Mouse (Mus musculus) liver, embryonic 15.5 days (tissue): ENCODE measurements around the gene Ccnb2. TPM values are rescaled to one million over a fixed set of nuclear protein-coding genes. Genes with fewer than 3 reads are reported as not detected.

ENCODE experiments used
- ATAC-seq: fragments of 200-750 bp; cut with Nextera tagmentation; 2 replicates; pipeline ENCODE4 v1.8.0; 2017; ENCODE audit warnings: moderate number of reproducible peaks, mild to moderate bottlenecking, moderate library complexity; ENCODE audit not compliant: insufficient read depth
- H3K27ac ChIP-seq: fragments of 300-500 bp; sonication (generic); replicated peaks from 2 replicates; pipeline ENCODE4 v1.5.1; 2015; ENCODE audit warnings: mild to moderate bottlenecking, inconsistent platforms
- H3K27me3 ChIP-seq: fragments of 300-500 bp; sonication (generic); 2 replicates; pipeline ENCODE4 v1.6.1; 2015; ENCODE audit warnings: mild to moderate bottlenecking, inconsistent platforms
- H3K36me3 ChIP-seq: fragments of 300-500 bp; sonication (generic); replicated peaks from 2 replicates; pipeline ENCODE4 v1.6.1; 2015; ENCODE audit warnings: moderate library complexity, mild to moderate bottlenecking, inconsistent platforms
- H3K4me1 ChIP-seq: fragments of 300-500 bp; sonication (generic); replicated peaks from 2 replicates; pipeline ENCODE4 v1.6.1; 2015; ENCODE audit warnings: inconsistent platforms
- H3K4me2 ChIP-seq: fragments of 300-500 bp; sonication (generic); 2 replicates; pipeline ENCODE4 v1.6.1; 2015; ENCODE audit warnings: moderate library complexity, mild to moderate bottlenecking, inconsistent platforms
- H3K4me3 ChIP-seq: fragments of 300-500 bp; sonication (generic); replicated peaks from 2 replicates; pipeline ENCODE4 v1.5.1; 2015; ENCODE audit warnings: mild to moderate bottlenecking, inconsistent platforms
- H3K9ac ChIP-seq: fragments of 300-500 bp; sonication (generic); 2 replicates; pipeline ENCODE4 v1.6.1; 2015; ENCODE audit warnings: moderate library complexity, mild to moderate bottlenecking, inconsistent platforms
- H3K9me3 ChIP-seq: fragments of 300-500 bp; sonication (generic); replicated peaks from 2 replicates; pipeline ENCODE4 v1.6.1; 2016; ENCODE audit warnings: inconsistent platforms
- WGBS: fragments of 180-500 bp; shearing (Covaris S2); methylation state at CpG from one replicate; pipeline ENCODE4 v1.1.7; 2015; ENCODE audit warnings: mixed read lengths; ENCODE audit not compliant: insufficient replicate concordance; 5-methylcytosine and 5-hydroxymethylcytosine counted together
- polyA plus RNA-seq: library from polyadenylated mRNA; unstranded; fragments of >200 nt; fragmentation: Nextera tagmentation; extraction: Ambion mirVana; gene quantifications from 2 replicates; pipeline ENCODE4 v1.2.1, GENCODE M21; 2015

Ccnb2 gene
- polyA plus RNA-seq, 1 experiment from 2014 or later = 219 TPM

GRCm38 (mm10) chr9:70384494-70384893 lies 36.9 kb downstream of the Ccnb2 start:
- Histone ChIP-seq H3K9me3 (no peaks in the 10 kb centered on the region), H3K27me3 (no peaks in the 10 kb centered on the region), H3K4me3 (no peak overlapping the region), H3K27ac (no peak overlapping the region), H3K4me1 (peaks cover 24% of the 10 kb centered on the region), H3K36me3 (no peaks in the 10 kb centered on the region), H3K4me2 (no peak overlapping the region), H3K9ac (no peak overlapping the region)
- WGBS = 66% methylated on average over 4 of the region's 4 CpGs
- ATAC-seq = no peak

DNA sequence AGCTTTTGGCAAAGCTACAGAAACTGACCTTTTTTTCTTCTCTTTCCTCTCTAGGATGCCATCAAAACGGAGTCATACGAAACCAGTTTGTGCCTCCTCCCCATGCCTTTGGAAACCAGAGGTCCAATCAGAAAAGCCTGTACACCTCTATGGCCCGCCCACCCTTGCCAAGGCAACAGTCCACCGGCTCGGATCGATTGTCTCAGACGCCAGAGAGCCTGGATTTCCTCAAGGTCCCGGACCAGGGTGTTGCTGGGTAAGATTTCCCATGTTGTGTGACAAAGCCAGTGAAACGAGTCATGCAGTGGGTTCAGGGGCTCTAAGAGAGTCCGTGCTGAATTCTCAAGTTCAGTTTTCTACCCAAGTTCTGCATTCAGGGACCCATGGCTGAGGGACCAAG lies 37.6 kb downstream of the Ccnb2 start:
- 62% methylated on average over 10 of the region's 10 CpGs for WGBS
- Histone ChIP-seq H3K9me3 (no peaks in the 10 kb centered on the region), H3K4me3 (no peak overlapping the region), H3K4me1 (peaks cover 24% of the 10 kb centered on the region), H3K9ac (no peak overlapping the region), H3K4me2 (no peak overlapping the region), H3K27ac (no peak overlapping the region), H3K27me3 (no peaks in the 10 kb centered on the region), H3K36me3 (no peaks in the 10 kb centered on the region)
- ATAC-seq = no peak

GRCm38 (mm10) chr9:70382091-70382490 lies 39.3 kb downstream of the Ccnb2 start:
- H3K36me3 ChIP-seq = peaks cover 4% of the 10 kb centered on the region; the same call in 1 of the 2 replicates
- no peaks in the 10 kb centered on the region for H3K9me3 ChIP-seq
- peak overlapping the region; percentile 13; the same call in 1 of the 2 replicates for H3K4me2 ChIP-seq
- H3K27ac ChIP-seq = no peak overlapping the region
- no peak overlapping the region for H3K4me3 ChIP-seq
- no peak overlapping the region for H3K9ac ChIP-seq
- WGBS = 32% methylated on average over 12 of the region's 12 CpGs
- no peaks in the 10 kb centered on the region for H3K27me3 ChIP-seq
- ATAC-seq = no peak
- H3K4me1 ChIP-seq = peaks cover 24% of the 10 kb centered on the region

- ATAC-seq = no peak
- Histone ChIP-seq H3K9ac (no peak overlapping the region), H3K27ac (no peak overlapping the region), H3K4me2 (no peak overlapping the region), H3K9me3 (no peaks in the 10 kb centered on the region), H3K27me3 (no peaks in the 10 kb centered on the region), H3K4me1 (peaks cover 5% of the 10 kb centered on the region), H3K36me3 (peaks cover 4% of the 10 kb centered on the region; the same call in 1 of the 2 replicates), H3K4me3 (no peak overlapping the region)
- 70% methylated on average over 7 of the region's 7 CpGs for WGBS
These were observed 41.6 kb downstream of the Ccnb2 start for GRCm38 (mm10) chr9:70379502-70380467.

GRCm38 (mm10) chr9:70371638-70372037 lies 49.7 kb downstream of the Ccnb2 start:
- 49% methylated on average over 5 of the region's 5 CpGs for whole genome bisulfite sequencing
- H3K4me3 ChIP-seq = no peak overlapping the region

GRCm38 (mm10) chr9:70366898-70367297 lies 54.4 kb downstream of the Ccnb2 start:
- WGBS = 39% methylated on average over 6 of the region's 6 CpGs

More at GRCm38 (mm10) chr9:70371638-70372037, 49.7 kb downstream of the Ccnb2 start:
- ATAC-seq = no peak
- Histone ChIP-seq H3K36me3 (peaks cover 10% of the 10 kb centered on the region; the same call in 1 of the 2 replicates), H3K4me2 (no peak overlapping the region), H3K27ac (no peak overlapping the region), H3K4me1 (no peaks in the 10 kb centered on the region), H3K27me3 (no peaks in the 10 kb centered on the region), H3K9me3 (no peaks in the 10 kb centered on the region), H3K9ac (no peak overlapping the region)

DNA sequence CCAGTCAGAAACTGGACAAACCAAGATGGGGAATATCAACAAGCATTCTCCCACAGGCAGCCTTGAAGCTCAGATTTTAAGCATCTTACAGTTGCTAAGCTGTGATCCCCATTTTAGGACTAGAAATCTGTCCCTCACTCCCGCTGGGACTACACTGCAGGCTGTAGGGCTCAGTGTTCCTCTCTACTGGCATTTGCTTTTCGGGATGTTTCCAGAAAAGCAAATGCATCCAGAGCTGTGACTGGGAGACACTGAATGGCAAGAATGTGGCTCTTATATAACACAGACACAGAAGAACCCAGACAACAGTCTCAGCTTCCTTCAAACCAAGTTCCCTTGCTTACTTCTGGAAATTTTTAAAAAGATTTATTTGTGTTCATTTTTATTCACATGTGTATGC lies 55.4 kb downstream of the Ccnb2 start:
- Histone ChIP-seq H3K4me2 (no peak overlapping the region), H3K4me1 (no peaks in the 10 kb centered on the region), H3K27ac (no peak overlapping the region), H3K9ac (no peak overlapping the region), H3K9me3 (no peaks in the 10 kb centered on the region), H3K36me3 (peaks cover 10% of the 10 kb centered on the region; the same call in 1 of the 2 replicates), H3K27me3 (no peaks in the 10 kb centered on the region), H3K4me3 (no peak overlapping the region)
- ATAC-seq = no peak
- WGBS = 65% methylated on average over 2 of the region's 2 CpGs

More at GRCm38 (mm10) chr9:70366898-70367297, 54.4 kb downstream of the Ccnb2 start:
- no peaks in the 10 kb centered on the region for H3K4me1 ChIP-seq
- H3K36me3 ChIP-seq = peaks cover 10% of the 10 kb centered on the region; the same call in 1 of the 2 replicates
- H3K27me3 ChIP-seq = no peaks in the 10 kb centered on the region
- no peak overlapping the region for H3K4me2 ChIP-seq
- no peak overlapping the region for H3K4me3 ChIP-seq
- H3K9ac ChIP-seq = no peak overlapping the region
- no peaks in the 10 kb centered on the region for H3K9me3 ChIP-seq
- no peak overlapping the region for H3K27ac ChIP-seq
- ATAC-seq = no peak

DNA sequence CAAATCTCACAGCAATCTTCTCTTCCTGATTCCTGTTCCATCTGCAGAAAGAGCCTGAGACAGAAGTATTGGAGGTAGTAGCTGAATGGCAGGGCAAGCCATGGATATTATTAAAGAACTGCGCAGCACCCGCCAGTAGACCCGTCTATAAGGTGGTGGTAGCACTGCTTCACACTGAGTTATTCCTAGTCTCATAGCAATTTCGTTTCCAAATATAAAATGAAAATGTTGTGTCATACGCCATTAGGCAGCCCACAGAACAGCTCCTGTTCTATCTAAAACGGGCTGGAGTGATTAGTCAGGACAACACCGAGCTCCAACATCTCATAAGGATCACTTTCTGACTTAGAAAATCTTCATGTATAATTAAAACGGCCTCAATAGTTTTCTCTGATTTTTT lies 56.6 kb downstream of the Ccnb2 start:
- ATAC-seq = no peak
- WGBS = 72% methylated on average over 8 of the region's 8 CpGs
- no peaks in the 10 kb centered on the region for H3K27me3 ChIP-seq
- H3K27ac ChIP-seq = no peak overlapping the region
- no peak overlapping the region for H3K4me3 ChIP-seq
- H3K36me3 ChIP-seq = peaks cover 10% of the 10 kb centered on the region; the same call in 1 of the 2 replicates
- no peaks in the 10 kb centered on the region for H3K4me1 ChIP-seq
- no peaks in the 10 kb centered on the region for H3K9me3 ChIP-seq
- H3K4me2 ChIP-seq = no peak overlapping the region
- H3K9ac ChIP-seq = no peak overlapping the region

GRCm38 (mm10) chr9:70359402-70360131 lies 61.8 kb downstream of the Ccnb2 start:
- H3K36me3 ChIP-seq = no peaks in the 10 kb centered on the region
- no peak overlapping the region for H3K4me2 ChIP-seq
- H3K4me3 ChIP-seq = no peak overlapping the region
- H3K27ac ChIP-seq = no peak overlapping the region
- H3K4me1 ChIP-seq = no peaks in the 10 kb centered on the region
- H3K9ac ChIP-seq = no peak overlapping the region
- 73% methylated on average over 2 of the region's 2 CpGs for WGBS
- no peaks in the 10 kb centered on the region for H3K27me3 ChIP-seq
- no peak for ATAC-seq
- no peaks in the 10 kb centered on the region for H3K9me3 ChIP-seq
